Mouse (Mus musculus): ENCODE results near the gene Slc4a3. TPM values are rescaled to one million over a fixed set of nuclear protein-coding genes. Genes with fewer than 3 reads are reported as not detected.

Slc4a3 gene
- polyA plus RNA-seq (2012; rRNA removed) = 121 and 131 TPM in 2 replicates

- Histone ChIP-seq H3K4me3 (ENCODE audit: insufficient read depth, low read length) (peak within 1 kb of the TSS; percentile 34), H3K4me1 (ENCODE audit: control insufficient read depth, insufficient read depth, low read length) (peaks cover 7% of the 10 kb centered on the region), H3K27ac (ENCODE audit: insufficient read depth, low read length) (peak within 1 kb of the TSS; percentile 66)
- TF ChIP-seq CTCF (IDR thresholded peaks at IDR 0.05; ENCODE audit: extremely low read depth, insufficient read depth, low read length) (no peak), POLR2A (IDR thresholded peaks at IDR 0.05; ENCODE audit: extremely low read depth, insufficient read depth, low read length) (0 out of 2 replicates have a peak, but pooled peaks have one; percentile 3)
Measured at GRCm38 (mm10) chr1:75545965-75546956, at the start of gene Slc4a3. Gene Slc4a3 (plus strand): TSS chr1:75546266.

- Histone ChIP-seq H3K4me3 (ENCODE audit: insufficient read depth, low read length) (no peak overlapping the region), H3K27ac (ENCODE audit: insufficient read depth, low read length) (no peak overlapping the region), H3K4me1 (ENCODE audit: control insufficient read depth, insufficient read depth, low read length) (no peaks in the 10 kb centered on the region)
- TF ChIP-seq CTCF (IDR thresholded peaks at IDR 0.05; ENCODE audit: extremely low read depth, insufficient read depth, low read length) (no peak), POLR2A (IDR thresholded peaks at IDR 0.05; ENCODE audit: extremely low read depth, insufficient read depth, low read length) (no peak)
Measured at GRCm38 (mm10) chr1:75498897-75499296, 47.2 kb upstream of the Slc4a3 start.

GRCm38 (mm10) chr1:75499441-75499840, 46.6 kb upstream of the Slc4a3 start:
- H3K4me1 ChIP-seq (ENCODE audit: control insufficient read depth, insufficient read depth, low read length) = peaks cover 2% of the 10 kb centered on the region; the same call in 1 of the 2 replicates
- H3K27ac ChIP-seq (ENCODE audit: insufficient read depth, low read length) = no peak overlapping the region
- H3K4me3 ChIP-seq (ENCODE audit: insufficient read depth, low read length) = no peak overlapping the region
- TF ChIP-seq CTCF (IDR thresholded peaks at IDR 0.05; ENCODE audit: extremely low read depth, insufficient read depth, low read length) (no peak), POLR2A (IDR thresholded peaks at IDR 0.05; ENCODE audit: extremely low read depth, insufficient read depth, low read length) (no peak)

GRCm38 (mm10) chr1:75501905-75502304, 44.2 kb upstream of the Slc4a3 start:
- Histone ChIP-seq H3K4me1 (ENCODE audit: control insufficient read depth, insufficient read depth, low read length) (peaks cover 2% of the 10 kb centered on the region; the same call in 1 of the 2 replicates), H3K27ac (ENCODE audit: insufficient read depth, low read length) (no peak overlapping the region), H3K4me3 (ENCODE audit: insufficient read depth, low read length) (no peak overlapping the region)
- TF ChIP-seq POLR2A (IDR thresholded peaks at IDR 0.05; ENCODE audit: extremely low read depth, insufficient read depth, low read length) (no peak), CTCF (IDR thresholded peaks at IDR 0.05; ENCODE audit: extremely low read depth, insufficient read depth, low read length) (no peak)

- no peak for TF ChIP-seq POLR2A (IDR thresholded peaks at IDR 0.05; ENCODE audit: extremely low read depth, insufficient read depth, low read length)
- no peak overlapping the region for H3K4me3 ChIP-seq (ENCODE audit: insufficient read depth, low read length)
- peaks cover 2% of the 10 kb centered on the region; the same call in 1 of the 2 replicates for H3K4me1 ChIP-seq (ENCODE audit: control insufficient read depth, insufficient read depth, low read length)
- H3K27ac ChIP-seq (ENCODE audit: insufficient read depth, low read length) = no peak overlapping the region
Measured at GRCm38 (mm10) chr1:75502945-75503650, 43.0 kb upstream of the Slc4a3 start.

- Histone ChIP-seq H3K27ac (ENCODE audit: insufficient read depth, low read length) (no peak overlapping the region), H3K4me1 (ENCODE audit: control insufficient read depth, insufficient read depth, low read length) (peaks cover 2% of the 10 kb centered on the region; the same call in 1 of the 2 replicates), H3K4me3 (ENCODE audit: insufficient read depth, low read length) (no peak overlapping the region)
- TF ChIP-seq CTCF (IDR thresholded peaks at IDR 0.05; ENCODE audit: extremely low read depth, insufficient read depth, low read length) (no peak), POLR2A (IDR thresholded peaks at IDR 0.05; ENCODE audit: extremely low read depth, insufficient read depth, low read length) (no peak)
Measured at GRCm38 (mm10) chr1:75503651-75503980, 42.5 kb upstream of the Slc4a3 start.

GRCm38 (mm10) chr1:75504256-75505045, 41.6 kb upstream of the Slc4a3 start:
- TF ChIP-seq CTCF (IDR thresholded peaks at IDR 0.05; ENCODE audit: extremely low read depth, insufficient read depth, low read length) = no peak
- TF ChIP-seq POLR2A (IDR thresholded peaks at IDR 0.05; ENCODE audit: extremely low read depth, insufficient read depth, low read length) = no peak
- peak overlapping the region; percentile 73; the same call in 1 of the 2 replicates for H3K4me3 ChIP-seq (ENCODE audit: insufficient read depth, low read length)
- peaks cover 2% of the 10 kb centered on the region; the same call in 1 of the 2 replicates for H3K4me1 ChIP-seq (ENCODE audit: control insufficient read depth, insufficient read depth, low read length)
- H3K27ac ChIP-seq (ENCODE audit: insufficient read depth, low read length) = peak overlapping the region; percentile 77; the same call in 1 of the 2 replicates

GRCm38 (mm10) chr1:75505159-75505955, 40.7 kb upstream of the Slc4a3 start:
- Histone ChIP-seq H3K27ac (ENCODE audit: insufficient read depth, low read length) (peak overlapping the region; percentile 77), H3K4me3 (ENCODE audit: insufficient read depth, low read length) (peak overlapping the region; percentile 73)
- TF ChIP-seq CTCF (IDR thresholded peaks at IDR 0.05; ENCODE audit: extremely low read depth, insufficient read depth, low read length) (no peak), POLR2A (IDR thresholded peaks at IDR 0.05; ENCODE audit: extremely low read depth, insufficient read depth, low read length) (peak; percentile 87)

More at GRCm38 (mm10) chr1:75505159-75505955, 40.7 kb upstream of the Slc4a3 start:
- peaks cover 2% of the 10 kb centered on the region; the same call in 1 of the 2 replicates for H3K4me1 ChIP-seq (ENCODE audit: control insufficient read depth, insufficient read depth, low read length)

Measured in cortical plate, adult 2 months (tissue).